Mouse (Mus musculus): ENCODE measurements around the gene Adra2b. TPM values are rescaled to one million over a fixed set of nuclear protein-coding genes. Genes with fewer than 3 reads are reported as not detected.

Gene Adra2b
- total and polyA plus RNA-seq, 3 experiments: 0.05 TPM; not detected in 2

GRCm38 (mm10) chr2:127341159-127341558, 21.8 kb upstream of the Adra2b start:
- Histone ChIP-seq H3K9me3 (replicated peaks) (peaks cover 4% of the 10 kb centered on the region), H3K36me3 (replicated peaks) (no peaks in the 10 kb centered on the region), H3K4me1 (ENCODE audit: insufficient read depth, low read depth, low read length) (no peaks in the 10 kb centered on the region; the same call in 1 of the 2 replicates), H3K27me3 (ENCODE audit: insufficient read depth, low read length) (peaks cover 41% of the 10 kb centered on the region), H3K4me3 (ENCODE audit: low read depth, low read length) (no peak overlapping the region)
- TF ChIP-seq POLR2AphosphoS5 (IDR thresholded peaks at IDR 0.05; ENCODE audit: insufficient replicate concordance, low read depth, low read length) (no peak), CTCF (IDR thresholded peaks at IDR 0.05; ENCODE audit: low read depth, low read length) (peak; percentile 93), TAL1 (conservative IDR thresholded peaks at IDR 0.05; ENCODE audit: low read depth, low read length) (no peak)
- ATAC-seq (ENCODE audit: extremely low read depth, insufficient number of reproducible peaks, low FRiP score, poor library complexity, severe bottlenecking): no peak
- peak; percentile 42 for DNase-seq (ENCODE audit: low spot score)

GRCm38 (mm10) chr2:127346334-127346733, 16.7 kb upstream of the Adra2b start:
- Histone ChIP-seq H3K4me3 (ENCODE audit: low read depth, low read length) (no peak overlapping the region), H3K4me1 (ENCODE audit: insufficient read depth, low read depth, low read length) (no peaks in the 10 kb centered on the region), H3K27me3 (ENCODE audit: insufficient read depth, low read length) (peaks cover 52% of the 10 kb centered on the region), H3K36me3 (replicated peaks) (no peaks in the 10 kb centered on the region), H3K9me3 (replicated peaks) (no peaks in the 10 kb centered on the region)
- TF ChIP-seq TAL1 (conservative IDR thresholded peaks at IDR 0.05; ENCODE audit: low read depth, low read length) (no peak), GATA1 (IDR thresholded peaks at IDR 0.05; ENCODE audit: borderline replicate concordance, low read length) (no peak), POLR2AphosphoS5 (IDR thresholded peaks at IDR 0.05; ENCODE audit: insufficient replicate concordance, low read depth, low read length) (no peak), CTCF (IDR thresholded peaks at IDR 0.05; ENCODE audit: low read depth, low read length) (no peak), GATA2 (IDR thresholded peaks at IDR 0.05; ENCODE audit: borderline replicate concordance, low read depth, low read length) (no peak)
- ATAC-seq (ENCODE audit: extremely low read depth, insufficient number of reproducible peaks, low FRiP score, poor library complexity, severe bottlenecking): no peak
- DNase-seq (ENCODE audit: low spot score): no peak

GRCm38 (mm10) chr2:127347147-127347985, 15.6 kb upstream of the Adra2b start:
- no peak for ATAC-seq (ENCODE audit: extremely low read depth, insufficient number of reproducible peaks, low FRiP score, poor library complexity, severe bottlenecking)
- TF ChIP-seq POLR2AphosphoS5 (IDR thresholded peaks at IDR 0.05; ENCODE audit: insufficient replicate concordance, low read depth, low read length): no peak
- TF ChIP-seq TAL1 (conservative IDR thresholded peaks at IDR 0.05; ENCODE audit: low read depth, low read length): no peak
- TF ChIP-seq GATA2 (IDR thresholded peaks at IDR 0.05; ENCODE audit: borderline replicate concordance, low read depth, low read length): no peak
- no peak for TF ChIP-seq GATA1 (IDR thresholded peaks at IDR 0.05; ENCODE audit: borderline replicate concordance, low read length)
- TF ChIP-seq CTCF (IDR thresholded peaks at IDR 0.05; ENCODE audit: low read depth, low read length): no peak
- Histone ChIP-seq H3K9me3 (replicated peaks) (no peaks in the 10 kb centered on the region), H3K36me3 (replicated peaks) (no peaks in the 10 kb centered on the region), H3K4me3 (ENCODE audit: low read depth, low read length) (no peak overlapping the region), H3K4me1 (ENCODE audit: insufficient read depth, low read depth, low read length) (no peaks in the 10 kb centered on the region), H3K27me3 (ENCODE audit: insufficient read depth, low read length) (peaks cover 45% of the 10 kb centered on the region)
- no peak for DNase-seq (ENCODE audit: low spot score)

GRCm38 (mm10) chr2:127353881-127354280, 9.1 kb upstream of the Adra2b start:
- Histone ChIP-seq H3K27me3 (ENCODE audit: insufficient read depth, low read length) (peaks cover 42% of the 10 kb centered on the region), H3K9me3 (replicated peaks) (no peaks in the 10 kb centered on the region), H3K4me1 (ENCODE audit: insufficient read depth, low read depth, low read length) (no peaks in the 10 kb centered on the region), H3K4me3 (ENCODE audit: low read depth, low read length) (no peak overlapping the region), H3K36me3 (replicated peaks) (no peaks in the 10 kb centered on the region)
- no peak for DNase-seq (ENCODE audit: low spot score)
- TF ChIP-seq TAL1 (conservative IDR thresholded peaks at IDR 0.05; ENCODE audit: low read depth, low read length): no peak
- TF ChIP-seq CTCF (IDR thresholded peaks at IDR 0.05; ENCODE audit: low read depth, low read length): no peak
- TF ChIP-seq GATA1 (IDR thresholded peaks at IDR 0.05; ENCODE audit: borderline replicate concordance, low read length): no peak
- TF ChIP-seq GATA2 (IDR thresholded peaks at IDR 0.05; ENCODE audit: borderline replicate concordance, low read depth, low read length): no peak
- no peak for TF ChIP-seq POLR2AphosphoS5 (IDR thresholded peaks at IDR 0.05; ENCODE audit: insufficient replicate concordance, low read depth, low read length)
- no peak for ATAC-seq (ENCODE audit: extremely low read depth, insufficient number of reproducible peaks, low FRiP score, poor library complexity, severe bottlenecking)

GRCm38 (mm10) chr2:127363282-127363652, 259 bp downstream of the Adra2b start:
- no peak for ATAC-seq (ENCODE audit: extremely low read depth, insufficient number of reproducible peaks, low FRiP score, poor library complexity, severe bottlenecking)
- no peaks in the 10 kb centered on the region for H3K36me3 ChIP-seq (replicated peaks)
- DNase-seq (ENCODE audit: low spot score): no peak
- no peak overlapping the region for H3K4me3 ChIP-seq (ENCODE audit: low read depth, low read length)
- TF ChIP-seq POLR2AphosphoS5 (IDR thresholded peaks at IDR 0.05; ENCODE audit: insufficient replicate concordance, low read depth, low read length) (no peak), GATA1 (IDR thresholded peaks at IDR 0.05; ENCODE audit: borderline replicate concordance, low read length) (no peak), CTCF (IDR thresholded peaks at IDR 0.05; ENCODE audit: low read depth, low read length) (no peak), TAL1 (conservative IDR thresholded peaks at IDR 0.05; ENCODE audit: low read depth, low read length) (no peak), GATA2 (IDR thresholded peaks at IDR 0.05; ENCODE audit: borderline replicate concordance, low read depth, low read length) (no peak)
- peaks cover 68% of the 10 kb centered on the region for H3K27me3 ChIP-seq (ENCODE audit: insufficient read depth, low read length)
- H3K9me3 ChIP-seq (replicated peaks): no peaks in the 10 kb centered on the region
- peaks cover 9% of the 10 kb centered on the region for H3K4me1 ChIP-seq (ENCODE audit: insufficient read depth, low read depth, low read length)

- H3K27me3 ChIP-seq (ENCODE audit: insufficient read depth, low read length): peaks cover 64% of the 10 kb centered on the region
- TF ChIP-seq GATA1 (IDR thresholded peaks at IDR 0.05; ENCODE audit: borderline replicate concordance, low read length): no peak
- TF ChIP-seq CTCF (IDR thresholded peaks at IDR 0.05; ENCODE audit: low read depth, low read length): no peak
- TF ChIP-seq POLR2AphosphoS5 (IDR thresholded peaks at IDR 0.05; ENCODE audit: insufficient replicate concordance, low read depth, low read length): no peak
- no peak for TF ChIP-seq TAL1 (conservative IDR thresholded peaks at IDR 0.05; ENCODE audit: low read depth, low read length)
- TF ChIP-seq GATA2 (IDR thresholded peaks at IDR 0.05; ENCODE audit: borderline replicate concordance, low read depth, low read length): no peak
- H3K4me3 ChIP-seq (ENCODE audit: low read depth, low read length): no peak overlapping the region
- no peaks in the 10 kb centered on the region for H3K36me3 ChIP-seq (replicated peaks)
- no peaks in the 10 kb centered on the region for H3K9me3 ChIP-seq (replicated peaks)
- ATAC-seq (ENCODE audit: extremely low read depth, insufficient number of reproducible peaks, low FRiP score, poor library complexity, severe bottlenecking): no peak
- no peak for DNase-seq (ENCODE audit: low spot score)
- peaks cover 9% of the 10 kb centered on the region for H3K4me1 ChIP-seq (ENCODE audit: insufficient read depth, low read depth, low read length)
Measured at GRCm38 (mm10) chr2:127363696-127364095, 688 bp downstream of the Adra2b start.

Data from G1E (cell line).